Mouse (Mus musculus) CH12.LX (cell line): ENCODE data around the gene Gm17455. TPM values are rescaled to one million over a fixed set of nuclear protein-coding genes. Genes with fewer than 3 reads are reported as not detected.

Experiments used
- DNase-seq: peaks from one replicate; pipeline ENCODE4 v3.0.0-alpha.2; 2013; ENCODE audit errors: extremely low read depth
- H3K27ac ChIP-seq: 2 replicates; pipeline ENCODE4 v1.5.1; 2012; ENCODE audit warnings: low read depth, mild to moderate bottlenecking, control low read depth, moderate library complexity; ENCODE audit not compliant: insufficient read depth
- H3K27me3 ChIP-seq: replicated peaks from 2 replicates; pipeline ENCODE3; 2012; ENCODE audit warnings: inconsistent platforms
- H3K36me3 ChIP-seq, 2 experiments: replicated peaks in 1 of 2; 2 replicates each; pipeline versions ENCODE3 to v1.6.1; 2012; ENCODE audit warnings: inconsistent platforms in 1 of 2, low read length in 1 of 2, mild to moderate bottlenecking in 1 of 2, mixed read lengths in 1 of 2, moderate library complexity in 1 of 2; ENCODE audit not compliant: control insufficient read depth in 1 of 2, insufficient read depth in 1 of 2
- H3K4me1 ChIP-seq, 2 experiments: 2 replicates each; pipeline ENCODE4 v1.6.1; 2012; ENCODE audit warnings: inconsistent platforms in 1 of 2, moderate library complexity in 1 of 2; ENCODE audit not compliant: insufficient read depth in 2 of 2, control insufficient read depth in 1 of 2
- H3K4me2 ChIP-seq: 2 replicates; pipeline ENCODE4 v1.6.1; 2012; ENCODE audit warnings: low read depth, mild to moderate bottlenecking, control low read depth; ENCODE audit not compliant: poor library complexity, insufficient read depth, severe bottlenecking
- H3K4me3 ChIP-seq, 3 experiments: fragments of 150-350 bp in 1 of 3; sonication (generic) in 1 of 3; replicated peaks in 1 of 3; 2 replicates each; pipeline versions ENCODE3 to v1.5.1; 2011 to 2012; ENCODE audit warnings: low read depth in 2 of 3, low read length in 2 of 3, mild to moderate bottlenecking in 2 of 3, moderate library complexity in 2 of 3, control low read depth in 1 of 3, improper control_type of control experiment in 1 of 3, inconsistent platforms in 1 of 3, mixed read lengths in 1 of 3; ENCODE audit not compliant: poor library complexity in 1 of 3
- H3K79me2 ChIP-seq: replicated peaks from 2 replicates; pipeline ENCODE4 v1.6.1; 2012; ENCODE audit warnings: mild to moderate bottlenecking, moderate library complexity; ENCODE audit not compliant: control insufficient read depth, poor library complexity, insufficient read depth, severe bottlenecking; ENCODE audit errors: extremely low read depth
- H3K9ac ChIP-seq: 2 replicates; pipeline ENCODE4 v1.6.1; 2012; ENCODE audit warnings: low read depth, mild to moderate bottlenecking, control low read depth, moderate library complexity; ENCODE audit not compliant: insufficient read depth
- H3K9me3 ChIP-seq: replicated peaks from 2 replicates; pipeline ENCODE3; 2012; ENCODE audit warnings: low read length, inconsistent platforms, mixed read lengths
- BHLHE40 ChIP-seq: IDR thresholded peaks from 2 replicates; pipeline ENCODE4 v1.6.1; 2011; ENCODE audit warnings: mild to moderate bottlenecking, low read depth, low read length, improper control_type of control experiment
- CHD1 ChIP-seq: IDR thresholded peaks from 2 replicates; pipeline ENCODE4 v1.6.1; 2012; ENCODE audit warnings: low read depth, low read length, improper control_type of control experiment, inconsistent platforms
- E2F4 ChIP-seq: IDR thresholded peaks from 2 replicates; pipeline ENCODE4 v1.6.1; 2011; ENCODE audit warnings: low read depth, low read length, improper control_type of control experiment; ENCODE audit not compliant: insufficient replicate concordance
- ELF1 ChIP-seq: IDR thresholded peaks from 2 replicates; pipeline ENCODE4 v1.6.1; 2014; ENCODE audit warnings: low read depth, mild to moderate bottlenecking, inconsistent platforms, low read length, improper control_type of control experiment
- EP300 ChIP-seq: IDR thresholded peaks from 2 replicates; pipeline ENCODE4 v1.6.1; 2011; ENCODE audit warnings: low read length, improper control_type of control experiment
- ETS1 ChIP-seq: conservative IDR thresholded peaks from 2 replicates; pipeline ENCODE4 v1.6.1; 2012; ENCODE audit warnings: low read depth, mild to moderate bottlenecking, inconsistent platforms, low read length, improper control_type of control experiment, moderate library complexity
- IRF4 ChIP-seq: IDR thresholded peaks from 2 replicates; pipeline ENCODE4 v1.6.1; 2014; ENCODE audit warnings: low read depth, mild to moderate bottlenecking, inconsistent platforms, low read length, improper control_type of control experiment
- JUN ChIP-seq: IDR thresholded peaks from 2 replicates; pipeline ENCODE4 v1.6.1; 2011; ENCODE audit warnings: low read depth, mild to moderate bottlenecking, low read length, improper control_type of control experiment, moderate library complexity; ENCODE audit not compliant: insufficient read depth
- JUND ChIP-seq: conservative IDR thresholded peaks from 2 replicates; pipeline ENCODE4 v1.6.1; 2011; ENCODE audit warnings: low read depth, low read length, improper control_type of control experiment
- KAT2A ChIP-seq: IDR thresholded peaks from 2 replicates; pipeline ENCODE4 v1.6.1; 2012; ENCODE audit warnings: low read length, improper control_type of control experiment, inconsistent platforms; ENCODE audit not compliant: insufficient replicate concordance
- MAFK ChIP-seq: IDR thresholded peaks from 2 replicates; pipeline ENCODE4 v1.6.1; 2011; ENCODE audit warnings: low read length, improper control_type of control experiment; ENCODE audit not compliant: insufficient replicate concordance
- MAX ChIP-seq: IDR thresholded peaks from 2 replicates; pipeline ENCODE4 v1.6.1; 2011; ENCODE audit warnings: low read length, improper control_type of control experiment
- MAZ ChIP-seq: IDR thresholded peaks from 2 replicates; pipeline ENCODE4 v1.6.1; 2012; ENCODE audit warnings: low read depth, mild to moderate bottlenecking, inconsistent platforms, low read length, improper control_type of control experiment, moderate library complexity
- MEF2A ChIP-seq: IDR thresholded peaks from 2 replicates; pipeline ENCODE4 v1.6.1; 2014; ENCODE audit warnings: low read depth, mild to moderate bottlenecking, inconsistent platforms, low read length, improper control_type of control experiment, borderline replicate concordance
- MXI1 ChIP-seq: IDR thresholded peaks from 2 replicates; pipeline ENCODE4 v1.6.1; 2011; ENCODE audit warnings: mild to moderate bottlenecking, low read depth, low read length, improper control_type of control experiment
- MYC ChIP-seq: IDR thresholded peaks from 2 replicates; pipeline ENCODE4 v1.6.1; 2011; ENCODE audit warnings: low read depth, mild to moderate bottlenecking, improper control_type of control experiment, low read length
- NELFE ChIP-seq: IDR thresholded peaks from 2 replicates; pipeline ENCODE4 v1.6.1; 2011; ENCODE audit warnings: low read depth, low read length, improper control_type of control experiment
- NRF1 ChIP-seq: IDR thresholded peaks from 2 replicates; pipeline ENCODE4 v1.6.1; 2014; ENCODE audit warnings: low read depth, mild to moderate bottlenecking, inconsistent platforms, low read length, improper control_type of control experiment, moderate library complexity
- POLR2A ChIP-seq: IDR thresholded peaks from 2 replicates; pipeline ENCODE4 v1.6.1; 2011; ENCODE audit warnings: low read depth, mild to moderate bottlenecking, improper control_type of control experiment, low read length
- POLR2AphosphoS2 ChIP-seq: IDR thresholded peaks from 2 replicates; pipeline ENCODE4 v1.6.1; 2011; ENCODE audit warnings: low read depth, low read length, improper control_type of control experiment
- RAD21 ChIP-seq: IDR thresholded peaks from 2 replicates; pipeline ENCODE4 v1.6.1; 2011; ENCODE audit warnings: low read depth, mild to moderate bottlenecking, low read length, improper control_type of control experiment, moderate library complexity
- RCOR1 ChIP-seq: conservative IDR thresholded peaks from 2 replicates; pipeline ENCODE4 v1.6.1; 2012; ENCODE audit warnings: low read depth, mild to moderate bottlenecking, inconsistent platforms, low read length, improper control_type of control experiment
- SMC3 ChIP-seq: IDR thresholded peaks from 2 replicates; pipeline ENCODE4 v1.6.1; 2011; ENCODE audit warnings: low read depth, low read length, improper control_type of control experiment
- TBP ChIP-seq: conservative IDR thresholded peaks from 2 replicates; pipeline ENCODE4 v1.6.1; 2011; ENCODE audit warnings: low read depth, low read length, improper control_type of control experiment
- TCF12 ChIP-seq: IDR thresholded peaks from 2 replicates; pipeline ENCODE4 v1.6.1; 2014; ENCODE audit warnings: low read depth, mild to moderate bottlenecking, inconsistent platforms, low read length, improper control_type of control experiment
- UBTF ChIP-seq: IDR thresholded peaks from 2 replicates; pipeline ENCODE4 v1.6.1; 2012; ENCODE audit warnings: low read depth, mild to moderate bottlenecking, inconsistent platforms, low read length, improper control_type of control experiment, moderate library complexity
- ZC3H11A ChIP-seq: IDR thresholded peaks from 2 replicates; pipeline ENCODE4 v1.6.1; 2012; ENCODE audit warnings: low read depth, mild to moderate bottlenecking, inconsistent platforms, low read length, improper control_type of control experiment
- ZKSCAN1 ChIP-seq: IDR thresholded peaks from 2 replicates; pipeline ENCODE4 v1.6.1; 2012; ENCODE audit warnings: low read depth, inconsistent platforms, low read length, improper control_type of control experiment, borderline replicate concordance
- ZMIZ1 ChIP-seq: IDR thresholded peaks from 2 replicates; pipeline ENCODE4 v1.6.1; 2012; ENCODE audit warnings: low read depth, mild to moderate bottlenecking, inconsistent platforms, low read length, improper control_type of control experiment
- dilution Hi-C: fragments of 300-500 bp; cut with MboI; formaldehyde crosslinking; loops from 2 replicates; pipeline ENCODE4 v1.14.3; 2020; ENCODE audit warnings: low sequenced_read_pairs; ENCODE audit not compliant: extremely low pct_unique_long_range_greater_than_20kb, extremely low pct_ligation_motif_present
- in situ Hi-C: fragments of 300-500 bp; cut with MboI; formaldehyde crosslinking; loops from 3 replicates; pipeline ENCODE4 v1.14.3; 2019; ENCODE audit warnings: low sequenced_read_pairs, low pct_ligation_motif_present, low pct_unique_long_range_greater_than_20kb, mixed read lengths
- polyA plus RNA-seq: library from polyadenylated mRNA; unstranded; fragments of >175 nt; gene quantifications from 2 replicates; pipeline ENCODE4 v1.2.1, GENCODE M21; 2012; ENCODE audit warnings: low read depth; ENCODE audit not compliant: insufficient read length
- total RNA-seq, 2 experiments: library from RNA; depleted of rRNA; stranded (reverse); fragments of 300-350 nt in 1 of 2; fragments of >200 nt in 1 of 2; gene quantifications; 2 replicates each; pipeline ENCODE4 v1.2.3; 2012 to 2014

Gm17455 gene
- total and polyA plus RNA-seq, 3 experiments: not detected

- H3K4me2 ChIP-seq: no peak overlapping the region
- TF ChIP-seq MAX: no peak
- no peak for TF ChIP-seq TCF12
- TF ChIP-seq UBTF: no peak
- TF ChIP-seq MAFK: no peak
- no peak for TF ChIP-seq ELF1
- TF ChIP-seq NELFE: no peak
- no peak for TF ChIP-seq RAD21
- no peak for TF ChIP-seq ETS1
- no peak for TF ChIP-seq RCOR1
- no peak for TF ChIP-seq SMC3
- no peak for TF ChIP-seq POLR2AphosphoS2
- TF ChIP-seq, all 38 proteins: peak for 0
- H3K79me2 ChIP-seq: no peaks in the 10 kb centered on the region
- no peak overlapping the region for H3K4me3 ChIP-seq
- no peaks in the 10 kb centered on the region for H3K9me3 ChIP-seq
- peaks cover 15 to 34% of the 10 kb centered on the region in 2 experiments for H3K4me1 ChIP-seq
- dilution Hi-C loops: no loop called here
- peaks cover 4% of the 10 kb centered on the region for H3K27me3 ChIP-seq
- DNase-seq: no peak
- in situ Hi-C loops: loop anchor here (25.0 kb wide), 1 partner anchor 467 kb away; no protein-coding TSS in a partner anchor
- H3K9ac ChIP-seq: no peak overlapping the region
- H3K27ac ChIP-seq: no peak overlapping the region
- peaks cover 0 to 6% of the 10 kb centered on the region in 2 experiments for H3K36me3 ChIP-seq
Measured at GRCm38 (mm10) chr10:60379419-60379957, 20.0 kb upstream of the Gm17455 start.

GRCm38 (mm10) chr10:60380229-60380628, 19.3 kb upstream of the Gm17455 start:
- Histone ChIP-seq H3K9me3 (no peaks in the 10 kb centered on the region), H3K9ac (no peak overlapping the region), H3K27me3 (peaks cover 4% of the 10 kb centered on the region), H3K79me2 (no peaks in the 10 kb centered on the region), H3K4me3 (no peak overlapping the region), H3K4me1 (peaks cover 15 to 34% of the 10 kb centered on the region in 2 experiments), H3K27ac (no peak overlapping the region), H3K36me3 (peaks cover 0 to 6% of the 10 kb centered on the region in 2 experiments), H3K4me2 (no peak overlapping the region)
- TF ChIP-seq POLR2AphosphoS2: no peak
- TF ChIP-seq POLR2A: no peak
- TF ChIP-seq MEF2A: no peak
- 0 out of 2 replicates have a peak, but pooled peaks have one; percentile 14 for TF ChIP-seq ELF1
- TF ChIP-seq JUND: no peak
- no peak for TF ChIP-seq ZKSCAN1
- 0 out of 2 replicates have a peak, but pooled peaks have one; percentile 19 for TF ChIP-seq IRF4
- no peak for TF ChIP-seq E2F4
- no peak for TF ChIP-seq NRF1
- TF ChIP-seq TCF12: no peak
- no peak for TF ChIP-seq MYC
- peak; percentile 65 for TF ChIP-seq EP300
- no peak for TF ChIP-seq KAT2A
- TF ChIP-seq RCOR1: no peak
- 0 out of 2 replicates have a peak, but pooled peaks have one; percentile 13 for TF ChIP-seq BHLHE40
- no peak for TF ChIP-seq TBP
- no peak for TF ChIP-seq ZMIZ1
- no peak for TF ChIP-seq JUN
- no peak for TF ChIP-seq MAZ
- TF ChIP-seq MXI1: no peak
- TF ChIP-seq MAX: no peak
- TF ChIP-seq RAD21: no peak
- no peak for TF ChIP-seq ZC3H11A
- no peak for TF ChIP-seq CHD1
- TF ChIP-seq ETS1: peak; percentile 56
- peak; percentile 45 for DNase-seq
- in situ Hi-C loops: loop anchor here (25.0 kb wide), 1 partner anchor 468 kb away; no protein-coding TSS in a partner anchor
- dilution Hi-C loops: no loop called here
